Mouse (Mus musculus): ENCODE measurements around the gene 1700030J22Rik. TPM values are rescaled to one million over a fixed set of nuclear protein-coding genes. Genes with fewer than 3 reads are reported as not detected.

The 1700030J22Rik gene
- polyA plus RNA-seq (2014; fragmentation: Illumina TruSeq; extraction: RNeasy Lipid Tissue Mini Kit (QIAGEN cat#74804); ENCODE audit: insufficient read depth, low read depth, low replicate concordance): 1.1 TPM

DNA sequence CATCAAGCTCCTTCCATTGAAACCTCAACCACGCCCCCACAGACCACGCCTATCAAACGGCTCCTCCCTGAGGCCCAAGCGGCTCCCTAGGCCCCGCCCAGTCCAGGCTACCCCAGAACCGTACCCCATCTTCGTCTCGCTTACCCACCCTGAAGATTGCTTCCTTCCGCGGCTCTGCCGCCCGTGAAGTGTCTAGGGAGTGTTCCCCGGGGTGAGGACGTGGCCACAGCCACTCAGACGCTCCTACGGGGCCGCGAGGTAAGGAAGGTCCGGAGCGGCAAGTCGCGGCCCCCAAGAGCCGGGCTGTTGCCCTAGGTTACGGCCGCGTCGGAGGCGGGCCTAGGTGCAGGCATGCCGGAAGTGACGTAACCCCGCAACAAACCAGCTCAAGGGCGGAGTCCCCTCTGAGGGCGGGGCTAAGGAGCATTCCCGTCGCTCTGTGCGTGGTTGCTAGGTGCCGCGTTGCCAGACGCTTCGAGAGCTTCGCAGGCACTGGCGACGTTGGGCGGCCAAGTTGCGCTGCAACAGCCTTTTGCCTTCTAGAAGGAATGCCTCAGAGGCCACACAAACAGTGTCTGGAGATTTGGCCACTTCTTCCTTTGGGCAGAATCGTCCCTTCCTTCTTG lies at the start of gene 1700030J22Rik:
TSS of gene 1700030J22Rik (minus strand) at position 329 of the 626 bp plus-strand sequence.

DNA sequence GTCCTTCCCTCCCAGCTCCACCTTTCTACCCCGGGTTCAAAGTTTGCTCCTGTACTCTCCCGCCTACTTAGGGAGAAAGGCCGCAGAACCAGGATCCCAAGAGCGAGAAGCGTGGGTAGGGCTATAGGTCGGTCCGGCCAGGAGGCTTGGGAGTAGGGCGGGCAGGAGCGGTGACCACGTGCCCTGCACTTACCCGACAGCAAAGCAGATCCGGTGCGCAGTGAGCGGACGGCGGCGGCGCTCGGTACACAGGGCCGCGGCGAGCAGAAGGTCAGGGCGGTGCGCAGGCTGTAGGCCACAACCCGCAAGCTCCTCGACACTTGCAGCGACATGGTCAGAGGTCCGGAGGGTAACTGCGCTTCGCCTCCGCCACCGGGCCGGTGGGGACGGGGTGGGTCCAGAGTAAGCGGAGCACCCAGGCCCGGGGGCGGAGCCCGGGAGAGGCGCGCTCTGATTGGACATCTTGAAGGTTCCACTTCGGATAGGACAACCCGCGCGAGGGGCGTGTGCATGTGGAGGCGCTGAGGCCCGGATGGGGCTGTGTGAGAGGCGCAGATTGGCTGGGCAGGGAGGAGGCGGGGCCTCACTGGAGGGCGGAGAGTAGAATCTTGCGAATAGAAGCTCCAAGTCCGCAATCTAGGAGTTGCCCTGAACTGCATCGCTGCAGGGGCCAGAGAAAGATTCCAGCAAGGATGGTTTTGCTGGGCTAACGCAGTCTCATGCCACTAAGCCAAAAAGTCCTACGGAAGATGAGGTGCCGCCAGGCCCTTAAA lies 14.5 kb upstream of the 1700030J22Rik start, which contains the start of gene Gcsh:
TSS of gene Gcsh (minus strand) at position 443 of the 773 bp plus-strand sequence.

GRCm38 (mm10) chr8:116943161-116943554 lies 35.6 kb downstream of the 1700030J22Rik start, which contains the start of gene Atmin:
Gene Atmin (plus strand): TSS chr8:116943393.

DNA sequence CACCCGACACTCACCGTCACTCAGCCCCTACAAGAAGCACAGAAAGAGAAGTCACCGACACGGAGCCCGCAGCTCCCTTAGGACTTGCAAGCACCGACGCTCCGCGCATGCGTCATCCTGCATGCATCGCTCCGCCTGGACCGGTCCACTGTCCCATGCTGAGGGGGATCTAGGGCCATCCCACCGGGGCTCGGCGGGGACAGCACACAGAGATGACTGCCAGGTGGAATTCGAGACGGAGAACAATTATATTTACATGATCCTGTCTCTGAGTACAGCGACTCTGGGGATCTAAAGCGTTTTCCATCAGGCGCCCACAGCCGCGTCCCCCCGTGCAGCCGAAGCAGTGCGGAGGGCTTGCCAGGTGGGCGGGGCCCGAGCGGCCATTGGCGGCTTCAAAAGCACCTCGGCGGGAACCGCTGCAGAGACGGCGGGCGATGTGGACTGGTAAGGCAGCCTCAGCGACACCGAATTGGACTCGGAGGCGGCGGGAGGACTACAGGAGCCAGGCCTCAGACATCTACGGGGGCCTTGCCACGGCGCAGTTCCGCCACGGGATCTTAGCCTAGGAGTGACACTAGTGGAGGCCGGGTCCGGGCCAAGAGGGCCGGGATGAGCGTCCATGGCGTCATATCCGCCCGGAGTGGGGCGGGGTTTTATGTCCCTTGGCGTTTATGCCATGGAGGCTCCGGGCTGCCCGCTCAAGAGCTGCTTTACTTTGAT lies 57.3 kb downstream of the 1700030J22Rik start, which contains the start of the genes Cmc2 and Cenpn:
TSS of gene Cmc2 (minus strand) at position 119 of the 723 bp plus-strand sequence.
TSS of gene Cenpn (plus strand) at position 394 of the 723 bp plus-strand sequence.

Other genes starting within 250 kb of the 1700030J22Rik start
- gene Cdyl2, start 246.0 kb downstream of the 1700030J22Rik start, polyA plus RNA-seq (2014; fragmentation: Illumina TruSeq; extraction: RNeasy Lipid Tissue Mini Kit (QIAGEN cat#74804); ENCODE audit: insufficient read depth, low read depth, low replicate concordance): 1.3 TPM
- 19.2 TPM for gene Cmc2, start 57.5 kb downstream of the 1700030J22Rik start, polyA plus RNA-seq (2014; fragmentation: Illumina TruSeq; extraction: RNeasy Lipid Tissue Mini Kit (QIAGEN cat#74804); ENCODE audit: insufficient read depth, low read depth, low replicate concordance)
- gene Cenpn, start 57.2 kb downstream of the 1700030J22Rik start, polyA plus RNA-seq (2014; fragmentation: Illumina TruSeq; extraction: RNeasy Lipid Tissue Mini Kit (QIAGEN cat#74804); ENCODE audit: insufficient read depth, low read depth, low replicate concordance): 0.79 TPM
- 7.1 TPM for gene Atmin, start 35.6 kb downstream of the 1700030J22Rik start, polyA plus RNA-seq (2014; fragmentation: Illumina TruSeq; extraction: RNeasy Lipid Tissue Mini Kit (QIAGEN cat#74804); ENCODE audit: insufficient read depth, low read depth, low replicate concordance)
- 31.6 TPM for gene Gcsh, start 14.6 kb upstream of the 1700030J22Rik start, polyA plus RNA-seq (2014; fragmentation: Illumina TruSeq; extraction: RNeasy Lipid Tissue Mini Kit (QIAGEN cat#74804); ENCODE audit: insufficient read depth, low read depth, low replicate concordance)
- gene Pkd1l2, start 103.5 kb upstream of the 1700030J22Rik start, polyA plus RNA-seq (2014; fragmentation: Illumina TruSeq; extraction: RNeasy Lipid Tissue Mini Kit (QIAGEN cat#74804); ENCODE audit: insufficient read depth, low read depth, low replicate concordance): not detected
- 0.15 TPM for gene Bco1, start 116.9 kb upstream of the 1700030J22Rik start, polyA plus RNA-seq (2014; fragmentation: Illumina TruSeq; extraction: RNeasy Lipid Tissue Mini Kit (QIAGEN cat#74804); ENCODE audit: insufficient read depth, low read depth, low replicate concordance)
- gene Gan, start 179.2 kb upstream of the 1700030J22Rik start, polyA plus RNA-seq (2014; fragmentation: Illumina TruSeq; extraction: RNeasy Lipid Tissue Mini Kit (QIAGEN cat#74804); ENCODE audit: insufficient read depth, low read depth, low replicate concordance): 1.7 TPM

Measured in lung, adult 10 weeks (tissue).